In the genomic region with DNA sequence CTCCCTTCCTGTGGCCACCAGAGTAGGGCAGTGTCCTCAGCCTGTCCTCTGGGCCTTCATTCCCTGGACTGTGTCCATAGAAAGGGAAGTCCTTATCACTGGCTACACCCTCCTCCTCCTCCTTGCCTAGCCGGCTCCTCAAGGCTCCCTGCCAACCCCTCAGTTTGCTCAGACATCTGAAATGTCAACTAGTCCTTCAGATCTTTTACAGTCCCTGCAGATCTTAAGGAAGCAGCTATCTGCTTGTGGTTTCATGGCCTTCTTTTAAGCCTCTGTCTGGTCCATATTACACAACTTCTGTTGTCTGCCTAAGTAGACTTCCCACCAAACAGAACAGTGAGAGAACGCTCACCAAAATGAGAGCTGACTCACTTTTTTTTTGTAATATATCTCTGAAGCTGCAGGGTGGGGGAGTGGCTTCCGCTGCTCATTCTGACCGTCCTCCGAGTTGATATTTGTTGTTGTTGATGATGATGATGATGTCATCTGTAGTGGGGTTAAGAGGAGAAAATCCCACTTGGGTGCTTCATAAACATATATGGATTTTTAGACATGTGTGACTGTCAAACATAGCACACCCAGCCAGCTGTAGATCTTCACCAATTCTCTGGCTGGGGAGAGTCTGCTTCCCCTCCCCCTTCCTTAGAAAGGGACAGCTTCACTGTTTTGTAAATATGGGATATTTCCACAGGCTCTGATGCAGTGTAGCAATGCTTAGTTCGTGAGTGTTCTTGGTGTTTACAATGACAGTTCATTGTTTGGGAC, we compare ENCODE assay signal across 8 mouse cellular contexts.
DNase-seq lines count a peak whose midpoint lies in the region; ATAC-seq and TF ChIP-seq lines count a peak whose summit lies in the region.

No protein-coding gene starts in this region.

- WGBS in kidney, embryonic 14.5 days, result 48% methylated on average over 6 of the region's 6 CpGs
- WGBS in kidney, adult 2 months, result 64% methylated on average over 6 of the region's 6 CpGs
- WGBS in forebrain, embryonic 16.5 days, result 80% methylated on average over 6 of the region's 6 CpGs

- DNase-seq in kidney, adult 2 months, result no peak
- peak; percentile 50 for DNase-seq in c-Kit-positive CD71-negative TER-119-negative erythroid progenitor cells, embryonic 14.5 days (ENCODE audit: low read depth)
- DNase-seq in heart, postnatal 36 days, result peak; percentile 48 to 55
- DNase-seq in lung, postnatal 4 days, result peak; percentile 61 to 79
- DNase-seq in spleen, postnatal 4 days (ENCODE audit: low spot score in 2 of 2), result no peak

- H3K27ac ChIP-seq in kidney, embryonic 14.5 days (ENCODE audit: low read depth, low read length), result peak overlapping the region; percentile 79; the same call in 1 of the 2 replicates
- no peak overlapping the region for H3K27ac ChIP-seq in kidney, adult 2 months (ENCODE audit: insufficient read depth, low read depth, low read length)
- H3K27ac ChIP-seq in forebrain, embryonic 16.5 days (ENCODE audit: low read length), result no peak overlapping the region

- H3K9me3 ChIP-seq in kidney, embryonic 14.5 days (ENCODE audit: control insufficient read depth, low read length), result no peaks in the 10 kb centered on the region
- no peaks in the 10 kb centered on the region for H3K9me3 ChIP-seq in forebrain, embryonic 16.5 days (ENCODE audit: control insufficient read depth, low read length)

- no peak overlapping the region for H3K4me2 ChIP-seq in kidney, embryonic 14.5 days (replicated peaks; ENCODE audit: low read depth, low read length)
- H3K4me2 ChIP-seq in forebrain, embryonic 16.5 days (ENCODE audit: low read length), result no peak overlapping the region

- no peaks in the 10 kb centered on the region for H3K36me3 ChIP-seq in kidney, embryonic 14.5 days (ENCODE audit: control insufficient read depth, insufficient read depth, low read length)
- H3K36me3 ChIP-seq in kidney, adult 2 months (ENCODE audit: control insufficient read depth, insufficient read depth, low read length), result no peaks in the 10 kb centered on the region
- no peaks in the 10 kb centered on the region for H3K36me3 ChIP-seq in forebrain, embryonic 16.5 days (ENCODE audit: control insufficient read depth, insufficient read depth)

- no peak overlapping the region for H3K9ac ChIP-seq in kidney, embryonic 14.5 days (ENCODE audit: low read depth, low read length)
- no peak overlapping the region for H3K9ac ChIP-seq in forebrain, embryonic 16.5 days (replicated peaks; ENCODE audit: low read depth, low read length)

- H3K27me3 ChIP-seq in kidney, embryonic 14.5 days (ENCODE audit: control insufficient read depth, insufficient read depth, low read length), result no peaks in the 10 kb centered on the region
- no peaks in the 10 kb centered on the region for H3K27me3 ChIP-seq in kidney, adult 2 months (replicated peaks; ENCODE audit: control insufficient read depth, insufficient read depth, low read length)
- no peaks in the 10 kb centered on the region for H3K27me3 ChIP-seq in forebrain, embryonic 16.5 days (replicated peaks; ENCODE audit: control insufficient read depth, insufficient read depth, low read length)

- H3K4me3 ChIP-seq in kidney, embryonic 14.5 days (ENCODE audit: low read length), result no peak overlapping the region
- no peak overlapping the region for H3K4me3 ChIP-seq in kidney, adult 2 months (ENCODE audit: insufficient read depth, low read depth, low read length)
- H3K4me3 ChIP-seq in forebrain, embryonic 16.5 days (replicated peaks; ENCODE audit: low read length), result no peak overlapping the region

- no peak for TF ChIP-seq POLR2A in kidney, adult 2 months (IDR thresholded peaks at IDR 0.05; ENCODE audit: low read depth, low read length)

- ATAC-seq in kidney, embryonic 14.5 days (ENCODE audit: low FRiP score, low TSS enrichment), result no peak; the same call in 1 of the 2 replicates
- ATAC-seq in forebrain, embryonic 16.5 days, result no peak
- ATAC-seq in activated CD4-positive, CD25-positive, alpha-beta regulatory T cell, adult 4 months, result no peak

- H3K4me1 ChIP-seq in kidney, embryonic 14.5 days (ENCODE audit: control insufficient read depth, insufficient read depth, low read length), result peaks cover 13% of the 10 kb centered on the region
- 0 out of 2 replicates have a peak, but pooled peaks cover 2% of the 10 kb centered on the region for H3K4me1 ChIP-seq in kidney, adult 2 months (ENCODE audit: control insufficient read depth, insufficient read depth, low read length)
- H3K4me1 ChIP-seq in forebrain, embryonic 16.5 days (replicated peaks; ENCODE audit: control insufficient read depth, insufficient read depth, low read length), result peaks cover 9% of the 10 kb centered on the region

- no peak for TF ChIP-seq CTCF in kidney, adult 2 months (conservative IDR thresholded peaks at IDR 0.05; ENCODE audit: insufficient read depth, insufficient read length, low read depth, low read length)

- intact Hi-C loops in heart, postnatal 36 days (cut with DNase I), result loop anchor here (5.0 kb wide), 1 partner anchor 118 kb away; a partner anchor contains a TSS

Comparison
In these comparisons a context has a peak if more than half of its experiments do, and no peak if none do; other contexts are left out.
1. DNase-seq: peak in c-Kit-positive CD71-negative TER-119-negative erythroid progenitor cells, embryonic 14.5 days (single experiment), heart, postnatal 36 days (2 of 2) and lung, postnatal 4 days (2 of 2); none in kidney, adult 2 months (single experiment) and spleen, postnatal 4 days (0 of 2).